Mouse (Mus musculus) embryonic fibroblast, embryonic 13.5 days (primary cell): ENCODE measurements at regions not wholly inside any gene's neighbourhood (a gene's known extent, or its start where the extent isn't known, plus 50 kb on each side); places are given as distances from the start of the nearest gene placed in this dataset.

Experiments used
- H3K27ac ChIP-seq: 2 replicates; pipeline ENCODE4 v1.5.1; 2012; ENCODE audit warnings: low read length, control low read depth, inconsistent platforms; ENCODE audit not compliant: insufficient read depth
- H3K4me1 ChIP-seq: 2 replicates; pipeline ENCODE4 v1.6.1; 2011; ENCODE audit warnings: low read length; ENCODE audit not compliant: control insufficient read depth, insufficient read depth
- H3K4me3 ChIP-seq: 2 replicates; pipeline ENCODE4 v1.5.1; 2011; ENCODE audit warnings: mild to moderate bottlenecking, control low read depth, low read length; ENCODE audit not compliant: insufficient read depth
- CTCF ChIP-seq: IDR thresholded peaks from 2 replicates; pipeline ENCODE4 v1.5.1; 2011; ENCODE audit warnings: mild to moderate bottlenecking, control low read depth, low read length, moderate library complexity, borderline replicate concordance; ENCODE audit not compliant: insufficient read depth
- POLR2A ChIP-seq: IDR thresholded peaks from 2 replicates; pipeline ENCODE4 v1.6.1; 2011; ENCODE audit warnings: low read depth, mild to moderate bottlenecking, control low read depth, low read length, moderate library complexity

DNA sequence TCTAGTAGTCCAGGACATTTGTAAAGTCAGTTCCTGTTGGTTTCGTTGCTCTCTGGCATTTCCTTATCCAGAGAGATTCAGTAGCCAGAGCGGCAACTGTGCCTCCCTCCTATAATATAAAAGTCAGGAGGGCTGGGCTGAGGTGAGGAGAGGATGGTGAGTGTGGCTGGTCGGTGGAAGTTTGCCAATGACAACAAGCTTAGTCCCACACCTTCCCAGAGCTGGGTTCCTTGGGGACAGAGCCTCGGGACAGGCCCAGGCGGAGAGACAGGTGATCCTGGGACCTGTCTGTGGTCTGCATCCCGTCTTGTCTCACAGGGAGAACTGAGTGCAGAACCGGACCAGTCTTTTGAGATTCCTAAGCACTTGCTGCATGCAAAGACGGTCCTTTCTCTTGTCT, 136.5 kb downstream of the Gadd45g start:
- no peaks in the 10 kb centered on the region for H3K4me1 ChIP-seq
- TF ChIP-seq POLR2A (no peak), CTCF (no peak)
- H3K4me3 ChIP-seq = no peak overlapping the region
- no peak overlapping the region for H3K27ac ChIP-seq

GRCm38 (mm10) chr13:51983575-51983974, 137.1 kb downstream of the Gadd45g start:
- no peak for TF ChIP-seq POLR2A
- TF ChIP-seq CTCF = no peak
- Histone ChIP-seq H3K27ac (no peak overlapping the region), H3K4me1 (no peaks in the 10 kb centered on the region), H3K4me3 (no peak overlapping the region)

GRCm38 (mm10) chr13:51991339-51991738, 144.9 kb downstream of the Gadd45g start:
- H3K4me3 ChIP-seq = no peak overlapping the region
- H3K27ac ChIP-seq = no peak overlapping the region
- no peaks in the 10 kb centered on the region for H3K4me1 ChIP-seq
- no peak for TF ChIP-seq CTCF
- TF ChIP-seq POLR2A = no peak

- TF ChIP-seq POLR2A = no peak
- TF ChIP-seq CTCF = no peak
- no peak overlapping the region for H3K27ac ChIP-seq
Measured at GRCm38 (mm10) chr13:51992878-51993277, 146.4 kb downstream of the Gadd45g start.

GRCm38 (mm10) chr13:51996163-51996562, 149.7 kb downstream of the Gadd45g start:
- Histone ChIP-seq H3K4me3 (no peak overlapping the region), H3K4me1 (peaks cover 2% of the 10 kb centered on the region), H3K27ac (no peak overlapping the region)
- no peak for TF ChIP-seq CTCF

More at GRCm38 (mm10) chr13:51992878-51993277, 146.4 kb downstream of the Gadd45g start:
- Histone ChIP-seq H3K4me3 (no peak overlapping the region), H3K4me1 (no peaks in the 10 kb centered on the region)

DNA sequence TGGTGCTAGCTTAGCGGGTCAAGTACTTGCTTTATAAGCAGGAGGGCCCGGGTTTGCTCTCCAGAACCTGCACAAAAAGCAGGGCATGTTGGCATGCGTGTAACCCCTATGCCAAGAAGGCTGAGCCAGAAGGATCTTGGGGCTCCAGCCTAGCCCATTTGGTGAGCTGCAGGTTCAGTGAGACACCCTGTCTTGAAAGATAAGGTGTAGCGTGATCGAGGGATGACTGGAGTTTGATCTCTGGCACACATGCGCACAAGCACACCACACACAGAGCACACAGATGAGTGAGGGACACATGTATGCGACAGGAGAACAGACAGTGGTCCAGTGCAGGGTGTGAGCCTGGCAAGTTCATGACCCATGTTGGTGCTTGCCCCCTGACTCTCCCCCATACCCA, 152.1 kb downstream of the Gadd45g start:
- TF ChIP-seq CTCF (no peak), POLR2A (no peak)
- H3K27ac ChIP-seq = no peak overlapping the region
- H3K4me3 ChIP-seq = no peak overlapping the region
- H3K4me1 ChIP-seq = peaks cover 15% of the 10 kb centered on the region

DNA sequence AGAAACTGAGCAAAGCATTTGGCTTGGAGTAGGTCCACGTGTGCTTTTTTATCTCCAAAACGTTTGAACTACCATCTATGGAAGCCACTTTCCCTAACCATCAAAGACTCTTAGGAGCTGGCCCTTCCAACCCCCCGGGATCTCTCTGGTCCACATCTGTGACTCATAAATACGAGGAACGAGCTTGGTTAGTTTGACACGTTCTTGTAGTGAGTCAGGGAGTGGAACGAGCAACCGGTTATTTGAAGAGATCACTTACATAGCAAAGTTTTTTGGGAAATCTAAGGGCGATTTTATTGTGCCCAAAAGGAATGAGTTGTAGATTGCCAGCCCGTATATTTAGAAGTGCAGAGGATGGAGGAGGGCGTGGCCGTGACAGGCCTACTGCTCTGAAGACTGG, 155.3 kb downstream of the Gadd45g start:
- H3K4me1 ChIP-seq = peaks cover 21% of the 10 kb centered on the region
- no peak for TF ChIP-seq CTCF
- H3K27ac ChIP-seq = peak overlapping the region; percentile 96
- no peak overlapping the region for H3K4me3 ChIP-seq

GRCm38 (mm10) chr13:52003946-52004539, 157.6 kb downstream of the Gadd45g start:
- Histone ChIP-seq H3K4me1 (peaks cover 21% of the 10 kb centered on the region), H3K4me3 (no peak overlapping the region), H3K27ac (peak overlapping the region; percentile 96)
- no peak for TF ChIP-seq POLR2A
- TF ChIP-seq CTCF = no peak

DNA sequence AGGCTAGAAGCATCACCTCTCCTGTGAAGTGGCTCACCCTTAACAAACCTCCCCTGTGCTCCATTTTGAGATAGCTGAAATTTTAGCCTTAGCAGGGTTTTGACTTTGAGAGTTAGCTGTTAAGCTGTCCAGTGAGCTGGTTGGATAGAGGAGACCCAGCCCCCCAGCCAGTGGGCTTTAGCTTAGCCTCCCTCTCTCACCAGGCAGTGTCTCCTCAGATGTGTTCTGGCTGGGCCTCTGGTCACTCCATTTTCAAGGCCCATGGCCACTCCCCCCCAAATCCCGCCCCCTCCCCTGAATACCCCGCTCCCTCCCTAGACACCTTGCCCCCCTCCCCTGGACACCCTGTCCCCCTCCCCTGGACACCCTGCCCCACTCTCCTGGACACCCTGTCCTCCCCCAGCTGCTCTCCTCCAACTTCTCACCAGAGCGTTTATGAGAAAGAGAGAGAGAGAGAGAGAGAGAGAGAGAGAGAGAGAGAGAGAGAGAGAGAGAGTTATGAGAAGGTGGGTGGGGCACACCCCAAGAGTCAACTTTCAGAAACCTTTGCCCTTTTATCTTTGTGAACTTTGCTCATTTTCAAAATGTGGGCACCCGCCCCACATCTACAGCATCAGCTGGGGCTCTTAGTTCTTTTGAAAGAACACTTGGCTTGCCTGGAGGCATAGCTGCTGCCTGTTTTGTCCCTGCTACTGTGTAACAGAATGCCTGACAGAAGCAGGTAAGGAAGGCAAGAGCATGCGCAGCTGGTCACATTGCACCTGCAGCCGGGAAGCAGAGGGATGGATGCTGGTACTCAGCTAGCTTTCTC, 161.3 kb downstream of the Gadd45g start:
- no peak overlapping the region for H3K4me3 ChIP-seq
- TF ChIP-seq POLR2A (no peak), CTCF (no peak)

DNA sequence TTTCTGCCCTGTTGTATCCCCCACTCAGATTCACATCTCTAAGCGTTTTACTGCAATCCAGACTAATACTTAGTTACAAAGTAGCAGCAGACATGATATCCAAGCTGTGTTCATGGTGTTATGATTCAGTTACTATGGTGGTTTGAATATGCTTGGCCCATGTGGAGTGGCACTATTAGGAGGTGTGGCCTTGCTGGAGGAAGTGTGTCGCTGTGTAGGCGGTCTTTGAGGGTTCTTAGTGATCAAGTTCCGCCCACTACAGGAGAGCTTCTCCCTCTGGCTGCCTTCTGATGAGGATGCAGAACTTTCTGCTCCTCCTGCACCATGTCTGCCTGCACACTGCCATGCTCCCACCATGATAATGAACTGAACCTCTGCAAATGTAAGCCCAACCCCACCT, 162.8 kb downstream of the Gadd45g start:
- peaks cover under 1% of the 10 kb centered on the region; the same call in 1 of the 2 replicates for H3K4me1 ChIP-seq
- no peak overlapping the region for H3K27ac ChIP-seq
- no peak for TF ChIP-seq POLR2A
- no peak for TF ChIP-seq CTCF
- no peak overlapping the region for H3K4me3 ChIP-seq

More for the DNA sequence above, 161.3 kb downstream of the Gadd45g start:
- H3K27ac ChIP-seq = no peak overlapping the region
- H3K4me1 ChIP-seq = peaks cover 11% of the 10 kb centered on the region

GRCm38 (mm10) chr13:52009766-52010165, 163.3 kb downstream of the Gadd45g start:
- no peak overlapping the region for H3K4me3 ChIP-seq
- no peak overlapping the region for H3K27ac ChIP-seq
- no peaks in the 10 kb centered on the region for H3K4me1 ChIP-seq
- TF ChIP-seq POLR2A (no peak), CTCF (no peak)
